Mouse (Mus musculus): ENCODE measurements around the gene Tbx5.

DNA sequence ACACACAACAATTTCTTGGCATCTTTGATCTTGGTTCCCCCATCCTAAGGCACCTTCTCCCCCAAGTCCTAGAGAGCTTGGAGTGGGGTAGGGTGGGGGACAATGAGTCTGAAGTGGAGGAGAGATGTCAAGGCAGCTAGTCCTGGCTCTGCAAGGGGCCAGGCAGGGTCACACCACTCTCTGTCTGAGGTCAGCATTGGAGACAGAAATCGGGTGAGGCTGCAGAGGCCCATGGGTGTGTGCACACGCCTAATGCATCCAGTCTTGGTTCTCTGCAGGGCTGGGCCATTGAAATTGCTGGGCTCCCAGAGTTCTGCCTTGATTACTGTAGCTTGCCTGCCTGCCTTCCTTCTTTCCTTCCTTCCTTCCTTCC is 1.5 kb downstream of the Tbx5 start:
- no peak for TF ChIP-seq CTCF (IDR thresholded peaks at IDR 0.05; ENCODE audit: low read depth)
- TF ChIP-seq EP300 (IDR thresholded peaks at IDR 0.05; ENCODE audit: low read depth): no peak
